Mouse (Mus musculus) testis, adult 2 months (tissue): Measurements from ENCODE around the gene Inka1.

Experiments used
- CTCF ChIP-seq: fragments of 200-500 bp; IDR thresholded peaks from 2 replicates; pipeline ENCODE4 v1.5.1; 2012; ENCODE audit warnings: low read depth, mild to moderate bottlenecking, inconsistent platforms, low read length, moderate library complexity; ENCODE audit not compliant: control insufficient read depth, insufficient read depth, insufficient replicate concordance
- POLR2A ChIP-seq: fragments of 200-500 bp; IDR thresholded peaks from 2 replicates; pipeline ENCODE4 v1.6.1; 2012; ENCODE audit warnings: low read depth, mild to moderate bottlenecking, inconsistent platforms, low read length, moderate library complexity; ENCODE audit not compliant: control insufficient read depth

DNA sequence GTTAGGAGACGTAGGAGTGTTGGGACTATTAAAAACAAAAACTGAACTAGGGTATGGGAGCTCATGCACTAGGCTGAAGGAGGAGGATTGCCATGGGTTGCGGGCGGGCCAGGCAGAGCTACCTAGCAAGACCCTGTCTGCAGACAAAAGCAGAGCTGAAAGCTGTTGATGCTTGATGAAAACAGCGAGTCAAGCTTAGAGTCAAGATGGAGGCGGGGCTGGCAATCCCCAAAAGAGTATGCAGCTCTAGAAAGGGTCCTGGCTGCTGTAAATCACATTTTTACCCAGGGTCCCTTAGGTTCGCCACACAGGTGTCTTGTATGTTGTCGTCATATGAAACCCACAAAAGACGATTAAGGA, 17.8 kb upstream of the Inka1 start:
- no peak for TF ChIP-seq POLR2A
- no peak for TF ChIP-seq CTCF
